Mouse (Mus musculus) brown adipose tissue, adult 24 weeks (tissue): ENCODE data around the gene Abca12. TPM values are rescaled to one million over a fixed set of nuclear protein-coding genes. Genes with fewer than 3 reads are reported as not detected.

Source experiments
- polyA plus RNA-seq: library from polyadenylated mRNA; stranded (reverse); fragments of >200 nt; gene quantifications from 2 replicates; pipeline ENCODE4 v1.2.4, GENCODE M21; 2012; ENCODE audit not compliant: missing spikeins, insufficient read depth, insufficient read length

The Abca12 gene
- polyA plus RNA-seq, 1 experiment = not detected

Other genes starting within 250 kb of the Abca12 start
- 17.6 and 19.8 TPM in 2 replicates for gene Atic, start 142.2 kb upstream of the Abca12 start, polyA plus RNA-seq
- gene Fn1, start 238.3 kb upstream of the Abca12 start, polyA plus RNA-seq = 22.2 and 33.3 TPM in 2 replicates